Mouse (Mus musculus): ENCODE measurements around the gene March8.

- no peak for TF ChIP-seq CTCF (conservative IDR thresholded peaks at IDR 0.05; ENCODE audit: insufficient read depth, insufficient read length, low read depth, low read length)
- no peak for TF ChIP-seq POLR2A (IDR thresholded peaks at IDR 0.05; ENCODE audit: low read depth, low read length)
Measured at GRCm38 (mm10) chr6:116401746-116402423, 64.1 kb downstream of the March8 start.
